Mouse (Mus musculus): ENCODE data around the gene Rab5b.

Gene Rab5b

GRCm38 (mm10) chr10:128697072-128697725, 1.1 kb upstream of the Rab5b start:
- DNase-seq: no peak

DNA sequence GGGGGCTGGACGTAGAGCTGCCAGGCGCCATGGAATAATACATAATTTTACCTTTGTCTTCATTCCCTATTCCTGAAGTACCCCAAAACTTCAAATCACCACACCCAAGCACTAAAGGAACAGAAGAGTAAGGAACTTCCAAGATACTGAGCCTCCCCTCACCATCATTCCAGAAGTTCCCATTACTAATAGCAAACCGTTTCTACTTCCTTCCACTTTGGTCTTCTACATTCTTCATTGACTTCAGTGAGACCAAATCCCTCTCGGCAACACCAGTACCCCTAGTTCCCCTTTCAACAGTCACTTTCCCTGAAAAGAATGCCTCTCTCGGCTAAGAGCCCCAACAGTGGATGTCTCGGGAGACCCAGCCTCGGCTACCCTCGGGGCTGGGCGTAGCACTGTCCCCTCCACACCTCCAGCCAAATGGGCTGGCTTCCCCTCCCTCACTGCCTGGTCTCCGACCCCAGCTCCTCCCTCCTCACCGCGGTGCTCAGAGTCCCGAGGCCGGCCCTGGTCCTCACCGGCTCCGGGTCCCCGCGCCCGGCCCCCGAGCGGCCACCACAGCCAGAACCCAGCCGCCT, 563 bp downstream of the Rab5b start:
- DNase-seq: no peak

DNA sequence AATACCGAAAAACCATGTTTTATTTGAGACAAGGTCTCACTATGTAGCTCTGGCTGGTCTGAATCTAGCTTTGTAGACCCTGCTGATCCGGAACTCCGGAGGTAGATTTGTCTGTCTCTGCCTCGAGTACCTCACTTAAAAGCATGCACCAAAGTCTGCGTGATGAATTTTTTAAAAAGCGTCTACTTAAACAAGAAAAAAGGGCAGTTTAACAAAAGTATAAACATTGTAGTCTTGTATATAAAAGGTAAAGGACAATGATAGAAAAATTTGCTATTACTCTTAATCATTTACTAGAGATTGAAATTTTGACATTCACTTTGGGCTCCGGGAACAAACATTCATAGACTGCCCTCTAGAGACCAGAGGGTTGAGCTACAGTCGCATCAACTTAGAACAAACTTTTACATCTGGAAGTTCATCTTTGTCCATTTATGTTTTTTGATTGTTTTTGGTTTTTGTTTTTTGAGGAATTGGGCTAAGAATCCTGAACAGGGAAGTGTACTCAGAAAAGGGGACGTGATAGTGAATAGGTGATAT, 21.5 kb downstream of the Rab5b start:
- peak; percentile 28 for DNase-seq

DNA sequence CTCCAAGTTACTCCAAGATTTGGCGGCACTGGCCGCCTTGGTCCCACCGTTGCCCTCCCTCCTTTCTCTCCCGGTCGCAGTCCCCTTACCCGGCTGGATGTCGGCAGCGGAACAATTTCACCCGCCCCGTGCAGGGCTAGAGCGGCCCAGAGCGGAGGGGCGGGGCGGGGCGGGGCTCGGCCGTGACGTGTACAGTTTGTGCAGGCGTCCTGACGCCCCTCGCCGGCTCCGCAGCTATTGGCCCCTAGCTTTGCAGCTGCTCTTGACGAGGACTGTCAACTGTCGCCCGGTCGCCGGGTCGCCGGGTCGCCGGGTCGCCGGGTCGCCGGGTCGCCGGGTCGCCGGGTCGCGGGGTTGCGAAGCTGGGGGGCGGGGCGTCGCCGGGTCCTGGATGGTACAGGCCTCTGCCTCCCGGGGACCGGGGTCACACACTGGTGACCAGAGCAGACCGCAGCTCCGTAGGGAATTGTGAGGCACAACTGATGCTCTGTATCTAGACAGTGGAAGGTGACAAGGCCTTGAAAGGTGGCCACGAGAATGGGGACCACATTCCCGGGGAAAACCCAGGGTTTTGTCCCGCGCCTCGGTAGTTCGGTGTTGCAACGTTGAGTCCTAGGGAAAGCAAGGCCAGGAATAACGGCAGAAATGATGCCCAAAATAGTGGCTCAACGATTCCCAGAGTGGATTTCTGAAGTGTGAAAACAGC, 22.1 kb downstream of the Rab5b start, which contains the start of gene Suox:
Gene Suox (minus strand): TSS at position 311 of the 706 bp plus-strand sequence.
- DNase-seq: peak; percentile 84

DNA sequence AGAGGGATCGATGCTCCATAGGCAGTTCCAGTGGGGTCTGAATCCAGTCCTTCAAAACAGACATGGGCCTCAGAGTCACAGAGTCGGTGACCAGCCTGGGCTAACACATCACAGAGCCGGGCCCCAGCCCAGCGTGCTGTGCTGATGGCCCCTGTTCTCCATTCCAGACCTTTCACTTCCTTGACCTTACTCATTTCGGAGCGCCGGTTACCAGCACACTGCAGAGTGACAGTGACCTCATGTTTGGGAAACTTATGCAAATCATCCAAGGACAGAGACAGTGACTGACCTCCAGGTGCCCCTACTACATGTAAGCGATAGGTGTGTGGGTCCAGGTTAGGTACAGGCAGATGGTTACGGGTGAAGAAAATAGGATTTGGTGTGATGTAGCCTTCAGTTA, 24.9 kb downstream of the Rab5b start:
- no peak for DNase-seq

GRCm38 (mm10) chr10:128668790-128669672, 27.0 kb downstream of the Rab5b start:
- DNase-seq: peak; percentile 73

- no peak for DNase-seq
Observed at GRCm38 (mm10) chr10:128665806-128666205, 30.3 kb downstream of the Rab5b start.

- no peak for DNase-seq
Observed at GRCm38 (mm10) chr10:128665307-128665706, 30.8 kb downstream of the Rab5b start.

GRCm38 (mm10) chr10:128664808-128665207, 31.3 kb downstream of the Rab5b start:
- no peak for DNase-seq

DNA sequence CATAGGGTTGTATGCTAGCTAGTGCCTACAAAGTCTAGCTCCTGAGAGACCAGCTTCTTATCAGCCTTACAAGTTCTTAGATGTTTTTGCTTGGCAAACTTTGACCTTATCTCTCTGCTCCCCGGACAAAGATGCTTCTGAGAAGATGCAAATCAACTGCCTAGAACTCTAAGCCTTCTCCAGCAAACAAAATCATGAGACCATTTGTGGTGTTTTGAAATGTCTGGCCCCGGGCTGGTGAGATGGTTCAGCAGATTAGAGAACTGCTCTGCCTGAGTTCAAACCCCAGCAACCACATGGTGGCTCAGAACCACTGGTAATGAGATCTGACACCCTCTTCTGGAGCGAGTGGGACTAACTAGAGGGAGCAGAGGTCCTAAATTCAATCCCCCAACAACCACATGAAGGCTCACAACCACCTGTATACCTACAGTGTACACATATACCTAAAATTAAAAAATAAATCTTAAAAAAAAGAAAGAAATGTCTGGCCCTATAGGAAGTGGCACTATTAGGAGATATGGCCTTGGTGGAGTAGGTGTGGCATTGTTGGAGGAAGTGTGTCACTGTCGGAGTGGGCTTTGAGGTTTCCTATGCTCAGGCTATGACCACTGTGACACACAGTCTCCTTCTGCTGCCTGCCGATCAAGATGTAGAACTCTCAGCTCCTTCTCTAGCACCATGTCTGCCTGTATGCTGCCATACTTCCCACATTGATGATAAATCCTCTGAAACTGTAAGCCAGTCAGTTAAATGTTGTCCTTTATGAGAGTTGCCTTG, 32.4 kb downstream of the Rab5b start:
- DNase-seq: no peak

DNA sequence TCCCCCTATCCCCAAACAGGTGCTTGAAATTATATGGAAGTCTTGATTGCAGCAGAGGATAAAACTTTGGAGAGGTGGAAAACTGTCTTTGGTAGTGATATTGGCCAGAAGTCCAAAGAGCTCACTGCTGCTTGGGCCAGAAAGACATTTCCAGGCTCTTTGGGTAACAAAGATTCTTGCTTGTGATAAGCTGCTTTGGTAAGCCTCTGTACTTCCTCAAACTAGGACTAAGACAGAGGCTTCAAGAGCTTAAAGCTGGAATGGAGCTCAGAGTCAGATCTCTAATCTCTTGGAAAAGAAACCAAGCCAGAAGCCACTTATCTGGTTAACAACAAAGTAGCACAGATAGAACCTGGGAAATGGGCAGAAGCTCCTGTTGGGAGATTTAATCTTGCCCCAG, 33.6 kb downstream of the Rab5b start:
- DNase-seq: no peak

GRCm38 (mm10) chr10:128659490-128659889, 36.6 kb downstream of the Rab5b start:
- DNase-seq: no peak

DNA sequence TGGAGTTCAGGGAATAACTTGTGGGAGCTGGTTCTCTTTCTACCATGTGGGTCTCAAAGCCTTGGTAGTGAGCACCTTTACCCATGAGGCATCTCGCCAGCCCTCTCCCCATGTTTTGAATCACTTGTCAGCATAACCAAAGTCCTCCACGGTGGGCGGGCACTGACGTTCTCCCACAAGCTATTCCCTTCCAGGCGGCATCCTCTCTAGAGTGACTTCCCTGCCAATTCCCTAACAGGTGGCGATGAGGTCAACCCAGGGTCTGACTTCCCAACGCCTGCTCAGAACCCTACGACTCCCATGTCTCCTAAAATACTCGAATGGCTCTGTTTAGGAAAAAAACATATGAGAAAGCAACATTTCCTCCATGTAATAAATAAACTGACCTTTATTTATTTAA, 38.2 kb downstream of the Rab5b start:
- DNase-seq: no peak

GRCm38 (mm10) chr10:128656731-128657130, 39.3 kb downstream of the Rab5b start:
- DNase-seq: no peak

DNA sequence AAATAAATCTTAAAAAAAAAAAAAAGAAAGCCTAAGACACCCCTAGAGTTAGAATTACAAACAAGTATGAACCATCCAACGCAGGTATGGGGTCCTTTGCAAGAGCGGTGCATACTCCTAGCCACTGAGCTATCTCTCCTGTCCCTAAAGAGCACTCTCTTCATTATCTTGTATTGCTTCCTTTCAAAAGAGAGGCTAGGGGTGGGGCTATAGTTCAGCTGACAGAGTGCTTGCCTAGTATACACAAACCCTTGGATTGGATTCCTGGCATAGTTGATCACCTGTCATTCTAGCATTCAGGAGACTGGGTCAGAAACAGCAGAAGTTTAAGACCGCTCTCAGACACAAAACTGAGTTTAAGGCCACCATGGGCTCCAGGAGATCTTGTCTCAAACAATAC, 40.8 kb downstream of the Rab5b start:
- no peak for DNase-seq

- DNase-seq: no peak
Observed at GRCm38 (mm10) chr10:128653866-128654265, 42.2 kb downstream of the Rab5b start.

DNA sequence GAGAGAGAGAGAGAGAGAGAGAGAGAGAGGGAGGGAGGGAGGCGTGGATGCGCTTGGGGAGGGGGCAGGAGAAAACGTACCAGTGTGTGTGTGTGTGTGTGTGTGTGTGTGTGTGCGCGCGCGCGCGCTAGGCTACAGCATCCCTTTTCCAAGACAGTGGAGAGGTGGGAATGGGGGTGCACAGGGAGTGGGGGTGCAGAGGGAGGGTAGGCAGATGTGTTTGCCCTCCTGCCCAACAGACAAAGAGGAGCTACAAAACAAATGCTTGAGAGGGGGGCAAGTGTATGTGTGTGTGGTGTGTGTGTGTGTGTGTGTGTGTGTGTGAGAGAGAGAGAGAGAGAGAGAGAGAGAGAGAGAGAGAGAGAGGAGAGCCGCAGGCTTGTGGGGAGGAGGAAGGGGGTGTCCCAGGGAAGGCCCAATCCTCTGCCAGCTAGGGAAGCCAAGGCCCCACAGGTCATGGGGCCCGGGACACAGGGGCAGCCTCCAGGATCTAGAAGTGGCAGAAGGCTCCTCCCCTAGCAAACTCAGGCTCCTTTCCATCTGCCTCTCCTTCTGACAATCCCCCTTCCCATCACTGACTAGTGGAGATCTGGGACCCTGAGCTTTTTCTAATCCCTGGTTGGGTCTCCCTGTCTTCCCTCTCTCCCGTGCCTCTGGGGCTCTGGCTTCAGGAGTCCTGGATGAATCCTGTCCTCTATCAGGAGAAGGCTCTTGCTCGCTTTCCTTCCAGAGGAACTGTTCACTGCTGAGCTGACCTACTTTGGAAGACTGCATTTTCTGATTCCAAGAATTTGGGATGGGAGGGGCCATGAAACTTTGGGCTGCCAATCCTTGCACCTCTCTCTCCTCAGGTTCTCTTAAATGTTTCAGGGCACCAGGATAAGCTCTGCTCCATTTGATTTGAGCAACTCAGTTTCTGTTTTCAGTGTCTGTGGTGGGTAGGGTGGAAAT, 49.6 kb downstream of the Rab5b start:
- DNase-seq: peak; percentile 13

DNA sequence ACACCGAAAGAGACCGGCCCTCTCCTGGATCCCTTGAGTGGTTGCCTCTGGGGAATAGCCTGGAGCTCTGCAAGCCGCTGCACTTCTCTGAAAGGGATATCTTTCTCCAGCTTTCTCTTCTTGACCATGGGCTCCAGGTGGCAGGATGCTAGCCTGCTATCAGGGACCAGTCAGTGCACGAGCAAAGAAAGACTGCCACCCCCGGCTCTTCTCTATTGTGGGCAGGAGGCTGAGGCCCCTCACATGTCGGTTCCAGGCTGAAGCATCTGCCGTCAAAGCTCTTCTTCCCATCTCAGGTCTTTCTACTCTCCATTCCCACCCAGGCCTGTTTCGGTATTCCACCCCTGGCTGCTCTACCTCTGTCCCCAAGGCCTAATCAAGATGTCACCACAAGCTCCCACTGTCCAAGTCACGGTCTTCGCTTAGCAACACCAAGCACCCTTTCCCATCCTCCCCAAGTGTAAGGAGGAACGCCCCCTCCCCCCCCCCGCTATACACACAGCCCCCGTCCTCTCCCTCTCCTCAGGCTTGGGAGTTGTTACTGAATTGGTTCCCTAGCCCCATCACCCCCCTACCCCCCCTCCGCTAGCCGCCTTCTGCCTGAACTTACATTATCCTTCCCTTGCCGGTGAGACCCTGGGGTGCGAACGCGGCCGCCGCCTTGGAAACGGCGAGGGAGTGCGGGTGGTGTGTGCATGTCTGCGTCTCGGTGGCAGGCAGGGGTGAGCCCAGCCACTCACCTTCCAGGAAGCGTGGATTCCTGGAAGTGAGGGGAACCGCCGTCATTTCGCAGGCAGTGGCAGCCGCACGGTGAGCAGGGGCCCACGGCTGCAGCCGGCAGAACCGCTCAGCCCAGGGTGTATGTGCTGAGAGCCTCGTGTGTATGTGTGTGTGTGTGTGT, 50.7 kb downstream of the Rab5b start, which contains the start of gene Ikzf4:
Gene Ikzf4 (minus strand): TSS at position 881 of the 901 bp plus-strand sequence.
- peak; percentile 44 for DNase-seq

DNA sequence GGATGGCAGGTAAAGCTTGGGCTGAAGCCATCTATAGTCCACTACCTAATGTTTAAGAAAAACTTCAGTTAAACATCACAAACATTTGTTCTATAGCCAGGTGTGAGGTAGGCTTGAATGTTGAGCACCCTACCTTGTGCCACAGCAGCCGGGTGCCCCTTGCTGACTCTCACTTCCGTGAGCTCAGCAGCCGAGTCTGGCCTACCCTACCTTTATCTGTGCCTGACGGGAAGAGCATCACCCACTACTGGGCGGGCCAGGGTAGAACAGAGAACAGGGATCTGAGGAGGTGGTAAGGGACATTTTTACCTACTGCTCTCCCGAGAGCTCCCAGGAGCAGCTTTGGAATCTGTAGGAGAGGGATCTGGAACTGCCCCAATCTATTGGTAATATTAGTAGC, 53.3 kb downstream of the Rab5b start:
- DNase-seq: no peak

- peak; percentile 14 for DNase-seq
Observed at GRCm38 (mm10) chr10:128641871-128642270, 54.2 kb downstream of the Rab5b start.

Data from lung, postnatal 14 days (tissue).